Mouse (Mus musculus) heart, embryonic 14.5 days (tissue): Measurements from ENCODE around the gene Ift46. TPM values are rescaled to one million over a fixed set of nuclear protein-coding genes. Genes with fewer than 3 reads are reported as not detected.

ENCODE experiments used
- ATAC-seq: fragments of 200-750 bp; cut with Nextera tagmentation; 2 replicates; pipeline ENCODE4 v1.8.0; 2017; ENCODE audit warnings: low read depth, moderate TSS enrichment; ENCODE audit not compliant: insufficient number of reproducible peaks, insufficient read depth, low FRiP score
- H3K27ac ChIP-seq, 2 experiments: fragments of 200-500 bp in 1 of 2; fragments of 300-500 bp in 1 of 2; sonication (generic) in 1 of 2; replicated peaks in 1 of 2; 2 replicates each; pipeline ENCODE4 v1.5.1; 2012 to 2014; ENCODE audit warnings: low read depth in 2 of 2, low read length in 2 of 2, control low read depth in 1 of 2, mild to moderate bottlenecking in 1 of 2, mixed read lengths in 1 of 2; ENCODE audit not compliant: control insufficient read depth in 1 of 2, insufficient read depth in 1 of 2
- H3K27me3 ChIP-seq: fragments of 300-500 bp; sonication (generic); 2 replicates; pipeline ENCODE4 v1.6.1; 2014; ENCODE audit warnings: mild to moderate bottlenecking, low read length, control low read depth; ENCODE audit not compliant: control insufficient read depth, insufficient read depth
- H3K36me3 ChIP-seq: fragments of 300-500 bp; sonication (generic); 2 replicates; pipeline ENCODE4 v1.6.1; 2014; ENCODE audit warnings: mild to moderate bottlenecking, control low read depth, low read length, mixed read lengths; ENCODE audit not compliant: control insufficient read depth, insufficient read depth
- H3K4me1 ChIP-seq, 2 experiments: fragments of 200-500 bp in 1 of 2; fragments of 300-500 bp in 1 of 2; sonication (generic) in 1 of 2; 2 replicates each; pipeline ENCODE4 v1.6.1; 2012 to 2014; ENCODE audit warnings: low read length in 2 of 2, control low read depth in 1 of 2, mixed read lengths in 1 of 2; ENCODE audit not compliant: control insufficient read depth in 2 of 2, insufficient read depth in 2 of 2
- H3K4me2 ChIP-seq: fragments of 300-500 bp; sonication (generic); 2 replicates; pipeline ENCODE4 v1.6.1; 2014; ENCODE audit warnings: mild to moderate bottlenecking, low read length
- H3K4me3 ChIP-seq, 2 experiments: fragments of 200-500 bp in 1 of 2; fragments of 300-500 bp in 1 of 2; sonication (generic) in 1 of 2; 2 replicates each; pipeline ENCODE4 v1.5.1; 2012 to 2014; ENCODE audit warnings: low read length in 2 of 2, mild to moderate bottlenecking in 2 of 2, control low read depth in 1 of 2, low read depth in 1 of 2, moderate library complexity in 1 of 2; ENCODE audit not compliant: control insufficient read depth in 1 of 2, insufficient read depth in 1 of 2
- H3K9ac ChIP-seq: fragments of 300-500 bp; sonication (generic); 2 replicates; pipeline ENCODE4 v1.6.1; 2014; ENCODE audit warnings: mild to moderate bottlenecking, low read length
- H3K9me3 ChIP-seq: fragments of 300-500 bp; sonication (generic); 2 replicates; pipeline ENCODE4 v1.6.1; 2016; ENCODE audit warnings: low read length, control low read depth; ENCODE audit not compliant: control insufficient read depth
- WGBS: fragments of 180-500 bp; shearing (Covaris S2); extraction: QIAGEN DNeasy Blood & Tissue Kit; methylation state at CpG from one replicate; pipeline ENCODE4 v1.1.7; 2014; 5-methylcytosine and 5-hydroxymethylcytosine counted together
- polyA plus RNA-seq: library from polyadenylated mRNA; unstranded; fragments of >200 nt; fragmentation: Nextera tagmentation; extraction: Ambion mirVana; gene quantifications from 2 replicates; pipeline ENCODE4 v1.2.1, GENCODE M21; 2014

The Ift46 gene
- polyA plus RNA-seq, 1 experiment from 2014 or later, result 73.8 TPM

- Histone ChIP-seq H3K9me3 (no peaks in the 10 kb centered on the region), H3K27me3 (no peaks in the 10 kb centered on the region), H3K9ac (no peak overlapping the region), H3K4me3 (no peak overlapping the region), H3K36me3 (peaks cover 100% of the 10 kb centered on the region), H3K4me1 (no peaks in the 10 kb centered on the region), H3K4me2 (no peak overlapping the region), H3K27ac (no peak overlapping the region)
- no peak for ATAC-seq
- WGBS, result 43% methylated on average over 5 of the region's 5 CpGs
These were observed 49.8 kb downstream of the Ift46 start for GRCm38 (mm10) chr9:44817522-44817921.

GRCm38 (mm10) chr9:44819920-44820827 lies 52.5 kb downstream of the Ift46 start:
- ATAC-seq, result no peak
- no peaks in the 10 kb centered on the region for H3K27me3 ChIP-seq
- no peak overlapping the region for H3K27ac ChIP-seq
- no peak overlapping the region for H3K9ac ChIP-seq
- H3K36me3 ChIP-seq, result peaks cover 100% of the 10 kb centered on the region
- no peak overlapping the region for H3K4me3 ChIP-seq
- H3K4me2 ChIP-seq, result no peak overlapping the region
- no peaks in the 10 kb centered on the region for H3K4me1 ChIP-seq
- 93% methylated on average over 15 of the region's 15 CpGs for WGBS
- H3K9me3 ChIP-seq, result no peaks in the 10 kb centered on the region

- H3K4me3 ChIP-seq, result no peak overlapping the region
- ATAC-seq, result no peak
- no peak overlapping the region for H3K9ac ChIP-seq
- H3K27ac ChIP-seq, result no peak overlapping the region
- WGBS, result 83% methylated on average over 7 of the region's 7 CpGs
- peaks cover 99% of the 10 kb centered on the region for H3K36me3 ChIP-seq
- no peak overlapping the region for H3K4me2 ChIP-seq
- no peaks in the 10 kb centered on the region for H3K9me3 ChIP-seq
- H3K4me1 ChIP-seq, result no peaks in the 10 kb centered on the region
- no peaks in the 10 kb centered on the region for H3K27me3 ChIP-seq
These were observed 59.0 kb downstream of the Ift46 start for GRCm38 (mm10) chr9:44826660-44827059.

GRCm38 (mm10) chr9:44828944-44829343 lies 61.2 kb downstream of the Ift46 start:
- WGBS, result 95% methylated on average over 11 of the region's 11 CpGs
- H3K27me3 ChIP-seq, result no peaks in the 10 kb centered on the region

GRCm38 (mm10) chr9:44830506-44830905 lies 62.8 kb downstream of the Ift46 start:
- Histone ChIP-seq H3K27me3 (no peaks in the 10 kb centered on the region), H3K9me3 (no peaks in the 10 kb centered on the region), H3K4me3 (no peak overlapping the region), H3K27ac (no peak overlapping the region), H3K4me2 (no peak overlapping the region), H3K4me1 (no peaks in the 10 kb centered on the region), H3K36me3 (peaks cover 99% of the 10 kb centered on the region), H3K9ac (no peak overlapping the region)
- no peak for ATAC-seq
- 85% methylated on average over 2 of the region's 2 CpGs for WGBS

More at GRCm38 (mm10) chr9:44828944-44829343, 61.2 kb downstream of the Ift46 start:
- no peaks in the 10 kb centered on the region for H3K9me3 ChIP-seq
- H3K9ac ChIP-seq, result no peak overlapping the region
- no peak overlapping the region for H3K4me3 ChIP-seq
- H3K4me1 ChIP-seq, result no peaks in the 10 kb centered on the region
- no peak overlapping the region for H3K4me2 ChIP-seq
- no peak for ATAC-seq
- no peak overlapping the region for H3K27ac ChIP-seq
- peaks cover 99% of the 10 kb centered on the region for H3K36me3 ChIP-seq

GRCm38 (mm10) chr9:44832356-44832755 lies 64.6 kb downstream of the Ift46 start:
- no peak overlapping the region for H3K9ac ChIP-seq
- WGBS, result 51% methylated on average over 4 of the region's 4 CpGs
- ATAC-seq, result no peak; the same call in 1 of the 2 replicates

GRCm38 (mm10) chr9:44836439-44836838 lies 68.7 kb downstream of the Ift46 start:
- Histone ChIP-seq H3K27me3 (no peaks in the 10 kb centered on the region), H3K4me3 (no peak overlapping the region), H3K9ac (no peak overlapping the region), H3K36me3 (peaks cover 94% of the 10 kb centered on the region), H3K4me2 (no peak overlapping the region), H3K27ac (no peak overlapping the region), H3K9me3 (no peaks in the 10 kb centered on the region), H3K4me1 (no peaks in the 10 kb centered on the region)
- ATAC-seq, result no peak
- 53% methylated on average over 7 of the region's 7 CpGs for WGBS

More at GRCm38 (mm10) chr9:44832356-44832755, 64.6 kb downstream of the Ift46 start:
- H3K27ac ChIP-seq, result no peak overlapping the region
- peaks cover 95% of the 10 kb centered on the region for H3K36me3 ChIP-seq
- H3K9me3 ChIP-seq, result no peaks in the 10 kb centered on the region
- no peak overlapping the region for H3K4me2 ChIP-seq
- H3K4me1 ChIP-seq, result no peaks in the 10 kb centered on the region
- no peak overlapping the region for H3K4me3 ChIP-seq
- H3K27me3 ChIP-seq, result no peaks in the 10 kb centered on the region
